Mouse (Mus musculus): ENCODE data around the gene Tnr.

The Tnr gene

DNA sequence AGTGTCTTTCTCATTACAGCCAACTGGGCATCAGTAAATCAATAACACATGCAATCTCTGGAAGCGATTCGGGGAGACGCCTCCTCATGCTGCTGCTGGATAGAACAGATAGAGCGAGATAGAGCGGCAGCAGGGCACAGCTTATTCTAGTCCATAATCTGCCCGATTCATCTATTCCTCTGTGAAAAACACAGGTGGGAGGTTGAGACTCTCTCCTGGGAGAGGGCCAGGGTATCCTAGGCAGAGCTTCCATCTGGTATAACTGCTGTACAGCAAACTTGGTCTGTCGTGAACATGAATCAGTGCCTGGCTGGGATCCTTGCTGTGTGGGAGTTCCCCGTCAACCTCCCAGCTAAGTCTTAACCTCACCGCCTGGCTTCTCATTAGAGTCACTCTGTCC is 193.4 kb downstream of the Tnr start:
- DNase-seq (ENCODE audit: low spot score in 2 of 2), result no peak

DNA sequence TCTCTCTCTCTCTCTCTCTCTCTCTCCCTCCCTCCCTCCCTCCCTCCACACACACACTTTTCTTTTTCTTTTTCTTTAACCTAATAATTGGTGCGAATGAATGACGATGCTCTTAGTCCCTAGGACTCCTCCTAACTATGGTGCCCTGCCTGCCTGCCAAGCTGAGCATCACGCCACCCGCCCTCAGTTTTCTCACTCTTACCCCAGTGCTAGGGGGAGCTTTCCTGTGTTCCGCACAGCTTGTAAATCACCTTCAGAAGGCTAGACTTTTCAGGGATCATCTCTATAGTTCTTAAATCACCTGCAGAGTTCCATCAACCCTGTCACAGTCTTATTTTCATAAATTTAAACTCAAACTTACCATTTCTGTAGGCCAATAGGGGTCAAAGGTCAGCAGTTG is 200.2 kb downstream of the Tnr start:
- no peak for DNase-seq (ENCODE audit: low spot score in 2 of 2)

DNA sequence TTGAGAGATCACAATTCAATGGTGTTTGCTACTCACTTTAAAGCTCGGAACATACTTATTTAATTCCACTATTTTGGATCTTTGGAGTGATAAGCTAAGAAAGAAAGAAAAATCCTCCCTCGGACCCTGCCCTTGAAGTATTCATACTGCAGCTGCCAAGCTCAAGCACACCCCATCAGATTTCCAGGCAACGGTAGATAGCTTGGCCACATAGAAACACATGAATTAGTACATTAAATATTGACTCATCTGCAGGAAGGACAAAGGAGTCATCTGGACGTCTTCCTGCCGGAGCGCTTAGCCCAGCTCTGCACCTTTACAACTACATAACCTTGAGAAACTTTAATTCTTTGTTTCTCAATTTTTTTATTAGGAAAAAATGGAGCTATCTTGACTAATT is 205.7 kb downstream of the Tnr start:
- no peak for DNase-seq (ENCODE audit: low spot score in 2 of 2)

DNA sequence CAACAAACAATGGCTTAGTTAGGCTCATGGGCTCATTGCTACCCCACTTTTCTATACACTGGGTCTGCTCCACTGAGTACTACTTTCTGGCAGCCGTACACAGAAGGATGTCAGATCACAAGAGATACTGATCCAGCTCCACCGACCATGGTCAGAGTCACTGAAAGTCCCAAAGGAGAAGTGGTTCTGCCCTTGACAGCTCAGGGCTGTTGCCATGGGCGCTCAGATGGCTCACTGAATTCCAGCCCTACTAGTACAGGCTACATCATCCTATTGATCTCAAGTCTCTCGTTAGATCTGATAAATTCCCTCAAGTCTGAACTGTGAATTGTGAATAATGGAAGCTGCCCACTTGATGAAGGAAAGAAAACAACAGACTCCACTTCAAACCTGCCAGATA is 207.3 kb downstream of the Tnr start:
- DNase-seq (ENCODE audit: low spot score in 2 of 2), result no peak

DNA sequence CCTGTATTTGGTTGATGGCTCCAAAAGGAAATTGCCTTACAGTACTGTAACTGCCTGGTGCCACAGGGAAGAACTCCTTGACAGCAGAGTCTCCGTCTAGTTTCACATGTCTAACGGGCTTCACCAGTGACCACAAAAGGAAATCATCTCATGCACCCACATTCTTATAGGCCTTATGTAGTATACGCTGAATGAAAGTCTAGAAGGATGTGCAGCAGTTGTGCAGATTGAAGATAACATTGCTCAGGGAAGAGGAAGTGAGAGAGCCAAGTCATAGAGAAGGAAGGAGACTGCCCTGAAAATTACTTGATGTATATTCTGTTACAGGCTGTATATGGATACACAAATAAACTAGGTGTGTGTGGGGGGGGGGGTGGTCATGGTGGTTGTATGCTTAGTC is 211.5 kb downstream of the Tnr start:
- DNase-seq (ENCODE audit: low spot score in 2 of 2), result no peak

DNA sequence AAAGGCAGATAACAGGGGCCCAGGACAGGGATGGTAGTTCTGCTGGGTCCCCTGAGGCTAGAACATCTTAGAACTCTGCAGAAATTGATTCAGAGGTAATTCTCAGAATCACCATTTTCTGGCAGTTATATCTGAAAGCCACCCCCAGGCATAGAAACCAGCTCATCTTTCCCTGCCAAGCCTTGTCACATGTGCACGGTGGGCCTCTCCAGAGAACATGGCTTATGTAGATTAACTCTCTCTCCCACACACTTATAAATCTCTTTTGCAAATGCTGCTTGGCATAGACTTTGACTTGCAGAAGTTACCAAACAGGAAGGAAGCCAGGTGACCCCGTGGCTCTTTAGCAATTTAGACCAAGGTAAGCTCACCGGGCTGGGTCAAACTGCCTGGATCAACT is 215.9 kb downstream of the Tnr start:
- DNase-seq (ENCODE audit: low spot score in 2 of 2), result no peak

DNA sequence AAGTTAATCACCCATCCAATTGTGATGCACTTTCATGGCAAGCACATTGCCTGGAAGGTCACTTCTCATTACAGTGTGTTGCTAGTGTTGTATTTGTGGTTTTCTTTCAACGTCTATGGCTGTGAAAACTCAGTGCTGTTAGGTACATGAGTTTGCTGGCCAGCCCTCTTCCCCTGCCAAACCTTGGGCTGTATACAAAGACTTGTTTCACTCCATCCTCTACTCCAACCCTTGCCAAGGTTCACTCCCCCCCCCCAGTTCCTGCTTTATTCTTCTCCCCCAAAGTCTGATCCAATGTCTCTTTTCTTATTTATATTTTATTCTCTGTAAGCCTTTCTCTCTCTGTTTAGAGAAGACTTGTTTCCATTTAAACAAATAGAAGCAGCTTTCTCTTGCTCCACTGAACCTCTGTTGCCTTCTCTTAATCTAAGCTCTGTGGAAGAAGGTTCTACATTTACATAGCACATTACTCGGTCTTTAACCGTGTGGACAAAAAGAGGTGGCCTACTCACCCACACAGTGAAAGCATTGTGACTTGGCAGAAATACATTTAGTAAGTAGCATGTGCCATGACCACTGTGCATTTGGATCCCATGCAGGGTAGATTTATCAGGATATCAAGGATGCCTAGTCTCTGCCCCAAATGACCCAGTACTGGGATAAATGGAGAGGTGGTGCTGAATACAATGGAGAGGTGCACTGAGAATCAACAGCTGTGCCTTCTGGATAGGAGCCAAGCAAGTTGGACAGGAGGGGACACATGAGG is 217.9 kb downstream of the Tnr start:
- no peak for DNase-seq (ENCODE audit: low spot score in 2 of 2)

DNA sequence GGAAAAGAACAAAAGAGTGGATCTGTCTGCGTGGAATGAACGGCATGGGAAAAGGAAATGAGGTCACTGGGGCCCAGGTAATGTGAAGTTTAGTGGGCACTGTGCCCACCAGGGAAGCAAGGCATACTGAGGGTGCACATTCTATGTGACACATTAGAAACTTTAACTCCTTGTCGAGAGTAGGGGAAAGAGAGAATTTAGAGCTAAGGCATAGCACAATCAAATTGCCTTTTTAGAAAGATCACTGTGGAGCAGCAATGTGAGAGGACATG is 218.4 kb downstream of the Tnr start:
- DNase-seq (ENCODE audit: low spot score in 2 of 2), result no peak

DNA sequence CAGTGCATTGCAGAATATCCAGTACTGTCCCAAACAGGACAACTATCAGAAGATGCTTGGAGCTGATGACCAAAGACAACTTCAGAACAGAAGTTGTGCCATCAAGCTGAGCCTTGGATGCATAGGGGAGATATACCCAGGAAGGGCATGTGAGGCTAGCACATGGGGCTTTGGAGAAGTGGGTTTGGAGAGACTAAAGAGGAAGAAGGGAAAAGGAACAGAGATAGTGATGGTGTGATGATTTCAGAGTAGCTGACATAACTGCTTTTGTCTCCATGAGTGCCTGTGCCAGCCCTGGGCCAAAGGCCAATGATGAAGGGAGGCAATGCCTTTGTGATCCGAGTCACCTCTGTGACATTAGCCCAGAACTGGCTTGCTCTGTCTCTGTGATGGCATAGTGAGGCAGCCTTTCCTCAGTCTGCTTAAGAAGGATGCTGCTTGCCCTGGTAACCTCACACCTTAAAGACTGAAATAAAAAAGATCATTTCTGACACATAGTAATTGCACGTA is 220.2 kb downstream of the Tnr start:
- DNase-seq (ENCODE audit: low spot score in 2 of 2), result no peak

DNA sequence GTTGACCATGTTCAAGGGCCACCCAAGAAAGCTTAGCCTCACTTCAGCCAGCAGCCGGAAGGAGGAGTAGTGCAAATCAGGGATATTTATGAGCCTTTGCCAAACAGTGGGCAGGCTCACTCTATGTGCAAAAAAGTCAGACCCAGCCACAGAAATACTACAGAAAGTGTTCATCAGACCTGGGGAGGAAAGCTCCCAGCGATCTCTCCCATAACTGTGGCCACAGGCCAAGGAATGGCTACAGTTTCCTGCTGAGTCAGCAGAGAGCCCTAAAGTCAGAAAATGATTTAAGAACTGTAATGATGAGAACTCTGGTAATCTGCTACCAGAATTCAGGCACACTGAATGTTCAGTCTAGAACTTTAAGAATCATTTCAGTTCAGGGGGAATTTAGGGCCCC is 221.7 kb downstream of the Tnr start:
- no peak for DNase-seq (ENCODE audit: low spot score in 2 of 2)

DNA sequence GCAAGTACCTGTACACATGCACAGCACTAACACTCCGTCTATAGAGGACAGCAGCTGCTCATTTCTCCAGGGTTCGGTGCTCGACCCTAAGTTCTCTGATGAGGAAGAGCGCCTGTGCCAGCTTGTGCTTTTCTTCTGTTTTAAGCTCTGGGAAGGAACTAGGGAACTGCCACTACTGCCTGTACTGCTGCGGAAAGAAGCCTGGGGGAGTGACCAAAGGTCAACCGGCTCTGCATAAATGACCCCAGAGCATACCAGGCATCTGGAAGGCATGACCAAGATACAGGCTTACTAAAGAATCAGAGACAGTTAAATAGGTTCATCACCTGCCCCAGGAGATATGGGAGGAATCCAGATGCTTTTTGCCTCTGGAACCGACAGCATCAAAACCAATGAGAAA is 224.4 kb downstream of the Tnr start:
- DNase-seq (ENCODE audit: low spot score in 2 of 2), result no peak

DNA sequence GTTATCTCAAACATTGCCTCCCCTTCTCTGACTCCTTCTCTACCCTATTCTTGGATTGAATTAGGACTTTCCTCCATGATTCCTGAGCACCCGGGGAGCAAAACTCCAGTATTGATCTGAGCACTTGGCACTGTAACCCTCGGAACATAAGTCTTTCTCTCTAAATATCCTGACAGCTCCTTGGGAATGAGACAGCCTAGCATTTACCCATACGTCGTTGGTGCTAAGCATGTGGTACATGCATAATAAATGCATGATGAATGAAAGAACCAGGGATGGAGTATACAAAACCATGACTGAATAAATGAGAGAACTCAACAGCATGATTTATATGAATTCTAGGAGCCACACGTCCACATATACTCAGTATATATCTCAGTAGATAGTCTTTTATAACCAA is 226.8 kb downstream of the Tnr start:
- no peak for DNase-seq (ENCODE audit: low spot score in 2 of 2)

DNA sequence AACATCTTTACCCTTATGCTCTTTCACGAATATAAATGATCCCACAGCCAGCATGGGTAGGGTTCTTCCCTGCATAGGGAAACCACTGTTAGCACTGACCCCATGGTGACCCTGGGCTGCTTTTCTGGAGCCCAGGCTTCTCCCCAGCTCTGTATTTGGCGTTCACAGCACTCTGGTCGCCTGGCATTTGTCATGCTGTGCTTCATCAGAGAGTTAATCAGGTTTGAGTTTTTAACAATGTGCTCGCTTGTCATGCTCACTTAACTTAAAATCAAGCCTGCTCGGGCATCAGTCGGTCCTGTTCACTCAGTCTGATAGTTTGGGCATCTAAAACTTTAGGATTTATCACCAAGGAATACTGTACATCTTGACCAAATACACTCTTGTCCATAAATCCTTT is 227.3 kb downstream of the Tnr start:
- DNase-seq (ENCODE audit: low spot score in 2 of 2), result no peak

DNA sequence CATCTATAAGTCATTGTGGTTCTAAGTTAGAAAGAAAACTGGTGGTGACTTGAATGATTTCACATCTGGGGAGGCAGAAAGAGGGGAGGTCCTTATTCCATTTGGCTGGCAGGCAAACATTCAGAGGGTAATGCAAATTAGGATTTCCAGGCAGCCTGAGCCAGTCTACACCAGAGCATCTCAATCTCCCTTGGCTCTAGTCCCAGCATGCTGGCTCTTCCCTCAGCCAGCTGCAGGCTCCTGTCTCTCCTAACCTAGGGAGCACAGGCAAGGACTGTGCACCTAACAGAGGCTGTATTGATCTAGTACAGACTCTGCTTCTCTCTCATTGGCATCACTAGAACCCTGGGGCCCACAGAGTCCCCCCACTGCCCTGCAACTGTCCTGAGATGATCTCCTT is 237.4 kb downstream of the Tnr start:
- DNase-seq (ENCODE audit: low spot score in 2 of 2), result no peak

DNA sequence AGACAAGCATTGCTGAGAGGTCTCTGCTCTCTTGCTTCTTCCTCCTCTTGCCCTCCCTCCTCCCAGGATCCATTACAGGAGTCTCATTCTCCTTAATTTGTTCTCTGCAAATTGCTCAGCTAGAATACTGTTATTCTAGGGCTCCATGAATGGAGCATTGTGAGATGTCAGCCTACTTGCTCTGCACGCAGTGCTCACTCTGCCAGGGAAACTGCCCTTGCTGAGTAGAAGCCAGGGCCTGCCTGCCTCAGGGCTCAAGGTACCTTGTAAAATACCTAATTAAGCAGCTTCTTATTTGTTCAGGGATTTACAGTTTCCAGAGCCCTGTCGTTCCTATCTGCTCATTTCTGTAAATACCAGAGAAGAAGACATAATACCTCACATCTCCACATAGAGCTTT is 240.3 kb downstream of the Tnr start:
- DNase-seq (ENCODE audit: low spot score in 2 of 2), result no peak

DNA sequence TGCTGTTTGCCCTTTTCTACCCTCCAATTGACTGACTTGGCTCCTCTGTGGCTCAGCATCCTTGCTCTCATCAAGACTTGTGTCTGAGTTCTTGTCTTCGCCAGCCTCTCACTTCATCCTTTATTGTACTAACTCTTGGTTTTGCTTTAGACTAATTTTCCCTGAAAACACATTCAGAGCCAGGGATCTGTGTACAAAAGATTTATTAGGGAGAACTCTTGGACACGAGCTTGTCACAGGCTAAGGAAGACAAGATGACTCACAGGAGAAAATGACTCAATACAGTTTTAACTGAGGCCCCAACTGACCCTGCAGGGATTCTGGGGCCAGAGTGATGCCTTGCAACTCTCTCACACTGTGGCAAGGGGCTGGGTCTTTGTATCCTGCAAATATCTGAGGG is 241.3 kb downstream of the Tnr start:
- no peak for DNase-seq (ENCODE audit: low spot score in 2 of 2)

DNA sequence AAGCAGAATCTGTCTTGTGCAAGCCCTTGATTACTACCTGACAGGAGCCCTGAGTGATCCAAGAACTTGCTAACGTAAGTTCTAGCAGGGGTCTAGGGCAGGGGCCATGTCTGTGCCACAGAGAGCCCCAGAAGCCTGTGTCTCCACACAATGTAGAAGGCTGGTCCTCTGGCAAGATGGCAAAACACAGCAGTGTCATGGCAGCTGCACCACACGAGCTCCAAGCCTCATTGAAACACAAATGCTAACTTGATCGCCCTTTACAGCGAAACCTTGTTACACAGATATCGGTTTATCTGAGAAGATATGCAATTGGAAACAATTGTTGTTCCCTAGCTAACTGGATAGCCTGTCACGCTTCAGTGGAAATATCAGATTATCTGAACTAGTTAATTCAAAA is 246.4 kb downstream of the Tnr start:
- no peak for DNase-seq (ENCODE audit: low spot score in 2 of 2)

DNA sequence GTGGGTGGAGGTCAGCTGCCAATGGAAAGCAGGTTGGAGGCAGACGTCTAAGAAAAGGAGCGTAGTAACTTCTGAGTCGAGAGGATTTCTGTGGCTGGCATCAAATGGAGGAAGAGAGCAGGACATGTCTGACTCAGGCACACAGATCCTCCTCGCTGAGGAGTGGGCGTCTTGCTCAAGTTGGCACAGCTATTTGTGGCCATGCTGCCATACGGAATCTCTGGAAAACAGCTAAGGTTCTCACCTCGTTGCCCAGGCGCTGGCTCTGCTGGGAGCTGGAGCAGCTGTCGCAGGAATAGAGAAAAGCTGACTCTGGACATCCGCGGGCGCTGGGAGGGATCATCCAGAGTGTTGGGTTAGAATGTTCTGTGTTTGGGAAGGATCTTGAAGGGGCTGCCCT is 250.1 kb downstream of the Tnr start:
- no peak for DNase-seq (ENCODE audit: low spot score in 2 of 2)

DNA sequence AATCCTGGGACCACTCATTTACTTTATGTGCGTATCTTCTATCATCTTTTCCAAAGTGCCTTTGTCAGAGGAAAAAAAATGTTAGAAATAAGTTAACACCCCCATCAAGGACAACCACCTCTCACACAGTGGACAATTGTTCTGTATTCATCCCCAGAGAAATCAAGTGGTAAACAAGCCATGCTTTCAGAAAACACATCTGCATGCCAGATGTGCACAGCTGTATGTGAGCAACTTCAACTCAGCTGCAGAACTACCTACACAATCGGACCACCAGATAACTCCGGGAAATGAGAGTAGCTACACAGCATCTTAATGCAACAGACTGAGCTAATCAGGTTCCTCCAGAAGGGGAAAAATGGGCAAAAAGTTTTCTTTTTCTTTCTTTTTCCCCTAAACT is 251.6 kb downstream of the Tnr start:
- no peak for DNase-seq (ENCODE audit: low spot score in 2 of 2)

DNA sequence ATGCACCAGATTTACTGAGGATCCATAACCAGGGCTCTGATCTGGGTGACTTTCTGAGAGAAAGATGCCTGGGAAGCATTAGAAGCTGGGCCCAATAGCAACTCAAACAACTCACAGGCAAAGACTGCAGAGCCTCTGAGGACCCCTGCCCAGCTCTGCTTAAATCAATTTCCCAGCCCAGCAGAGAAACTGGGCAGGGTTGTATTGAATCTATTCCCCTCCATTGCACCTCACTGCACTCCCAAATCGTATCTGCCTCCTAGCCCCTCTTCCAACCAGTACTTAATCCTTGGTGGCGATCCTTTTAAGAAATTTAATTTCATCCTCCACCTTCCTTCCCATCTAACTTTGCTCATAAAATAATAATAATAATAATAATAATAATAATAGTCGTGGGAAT is 253.5 kb downstream of the Tnr start:
- no peak for DNase-seq (ENCODE audit: low spot score in 2 of 2)

DNA sequence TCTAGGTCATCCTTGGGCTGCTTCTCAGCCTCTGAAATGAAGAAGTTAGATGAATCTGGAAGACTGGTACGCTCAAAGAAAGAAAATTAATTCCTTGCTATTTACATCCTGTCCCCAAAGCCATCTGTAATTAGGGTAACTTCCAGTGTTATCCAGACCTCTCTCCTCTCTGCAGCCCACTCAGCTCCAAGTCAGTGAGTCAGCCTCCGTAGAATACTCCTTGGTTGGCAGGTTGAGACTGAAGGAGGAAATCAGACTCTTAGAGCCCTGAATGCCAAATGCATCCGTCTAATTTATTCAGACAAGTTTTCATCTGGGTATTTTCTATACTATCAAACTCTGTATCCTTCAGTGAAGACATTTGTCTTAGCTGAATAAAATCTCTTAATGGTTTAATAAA is 255.9 kb downstream of the Tnr start:
- DNase-seq (ENCODE audit: low spot score in 2 of 2), result no peak

DNA sequence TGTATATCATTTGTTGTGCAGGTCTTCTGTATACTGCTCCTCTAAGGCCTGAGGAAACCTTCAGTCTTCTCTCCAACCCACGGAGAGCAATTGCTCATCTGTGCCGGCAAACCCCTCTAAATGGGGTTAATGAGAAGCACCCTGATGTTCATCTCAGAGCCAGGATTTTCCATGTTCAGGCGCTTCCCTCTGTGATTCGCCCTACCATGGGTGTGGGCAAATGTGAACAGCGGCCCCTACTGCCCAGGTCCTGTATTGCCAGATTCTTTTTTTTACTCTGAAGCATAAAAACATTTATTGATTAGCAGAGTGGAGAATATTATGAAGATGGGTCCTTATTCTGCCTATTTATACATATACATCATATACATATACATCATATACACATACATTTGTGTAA is 260.3 kb downstream of the Tnr start:
- DNase-seq (ENCODE audit: low spot score in 2 of 2), result peak in 1 of 2 experiments; percentile 62

DNA sequence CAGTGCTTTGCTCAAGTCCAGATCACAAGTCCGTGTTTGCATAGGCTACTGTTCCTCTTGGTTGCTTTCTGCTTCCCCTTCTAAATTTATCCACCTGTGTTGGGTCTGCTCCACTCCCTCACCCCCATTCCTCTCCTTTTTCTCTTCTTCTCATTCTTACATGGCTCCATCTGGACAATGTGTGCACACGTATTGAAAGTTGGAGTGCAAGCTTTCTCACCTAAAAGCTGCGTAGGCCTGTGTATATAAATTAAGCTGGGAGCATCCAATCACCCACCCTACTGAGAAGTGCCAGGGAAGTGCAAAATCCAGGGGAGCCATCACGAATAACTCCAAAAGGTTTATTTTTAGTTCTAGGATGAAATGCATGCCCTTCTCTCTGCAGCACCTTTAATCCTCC is 264.7 kb downstream of the Tnr start:
- DNase-seq (ENCODE audit: low spot score in 2 of 2), result no peak

DNA sequence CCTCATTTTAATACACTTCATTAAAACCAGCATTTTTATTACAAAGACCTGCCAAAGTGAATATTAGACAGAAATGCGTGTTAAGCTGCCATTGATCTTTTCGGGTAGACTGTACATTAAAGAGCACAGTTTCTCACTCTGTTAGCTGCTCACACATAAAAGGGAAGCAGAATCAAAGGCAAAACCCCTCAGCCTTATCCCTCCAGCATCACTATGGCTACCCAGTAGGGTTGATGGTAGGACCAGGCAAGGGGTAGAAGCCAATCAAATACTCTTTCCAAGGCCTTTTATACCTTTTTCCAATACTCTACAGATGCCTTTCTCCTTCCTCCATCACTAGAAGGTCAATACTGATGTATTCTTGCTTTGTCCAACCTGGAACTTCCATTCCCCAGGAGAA is 269.0 kb downstream of the Tnr start:
- DNase-seq (ENCODE audit: low spot score in 2 of 2), result no peak

DNA sequence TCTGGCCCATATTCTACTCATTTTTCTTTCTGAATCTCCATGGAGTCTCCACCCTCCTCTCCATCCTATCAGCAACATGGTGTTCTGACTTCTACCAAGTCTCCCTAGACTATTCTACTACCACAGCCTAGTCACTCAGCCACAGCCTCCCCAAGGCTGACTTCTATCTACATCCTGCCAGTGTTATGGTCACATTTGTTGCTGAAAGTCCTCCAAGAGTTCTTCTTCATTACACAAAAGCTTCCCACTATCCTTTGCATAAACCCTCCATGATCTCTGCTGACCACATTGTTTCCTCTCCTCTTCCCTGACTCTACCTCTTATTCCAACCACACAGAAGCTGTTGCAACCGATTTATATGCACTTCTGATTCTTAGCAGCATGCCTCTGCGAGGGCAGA is 272.5 kb downstream of the Tnr start:
- DNase-seq (ENCODE audit: low spot score in 2 of 2), result no peak

All from spleen, postnatal 4 days (tissue).